Mouse (Mus musculus): ENCODE measurements around the gene Kcnk12.

Gene Kcnk12

GRCm38 (mm10) chr17:87698996-87699765, 98.6 kb downstream of the Kcnk12 start:
- DNase-seq (ENCODE audit: low read depth, low spot score), result no peak

DNA sequence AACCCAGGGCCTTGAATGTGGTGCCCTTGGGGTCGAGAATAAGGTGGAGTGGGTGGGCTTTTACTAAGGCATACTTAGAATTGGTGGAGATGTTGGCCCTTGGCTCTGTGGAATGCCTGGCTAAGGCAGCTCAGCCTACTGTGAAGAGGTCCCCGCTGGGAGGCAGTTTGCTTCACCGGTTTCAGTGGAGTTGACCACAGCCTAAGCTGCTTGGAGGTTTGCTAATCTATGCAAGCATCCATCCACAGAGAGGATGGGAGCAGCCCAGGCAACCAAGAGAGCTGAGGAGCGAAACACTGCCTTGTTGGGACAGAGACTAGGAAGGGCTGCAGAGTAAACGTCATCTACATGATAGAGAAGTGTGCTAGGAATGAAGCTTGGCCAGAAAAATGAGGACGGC, 101.0 kb downstream of the Kcnk12 start:
- no peak for DNase-seq (ENCODE audit: low read depth, low spot score)

DNA sequence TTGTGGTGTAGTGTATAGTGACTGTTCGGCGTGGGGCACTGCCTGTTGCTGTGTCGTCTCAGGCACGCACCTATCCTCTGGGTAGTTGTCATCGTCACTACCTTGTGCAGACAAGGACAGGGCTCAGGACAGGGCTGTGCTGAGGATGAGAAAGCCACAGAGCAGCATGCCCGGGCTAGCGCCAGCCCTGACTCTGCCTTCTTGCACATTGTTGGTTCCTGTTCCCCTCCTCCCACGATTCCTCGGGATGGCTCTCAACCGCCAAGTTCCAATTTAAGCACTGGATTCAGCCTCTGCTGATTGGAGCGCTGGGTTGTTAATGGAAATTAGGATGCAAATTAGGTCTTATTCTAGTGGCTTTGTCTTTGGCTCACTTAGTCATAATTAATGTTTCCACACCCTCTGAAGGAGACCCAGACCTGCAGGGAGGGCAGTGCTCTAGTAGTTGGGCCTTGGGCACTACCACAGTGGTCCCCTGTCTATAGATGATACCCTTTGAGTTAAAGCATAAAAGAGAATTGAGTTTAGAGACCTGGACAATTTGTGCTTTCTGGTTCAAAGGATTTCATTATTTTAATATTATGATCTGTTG, 101.8 kb downstream of the Kcnk12 start:
- no peak for DNase-seq (ENCODE audit: low read depth, low spot score)
